Mouse (Mus musculus) liver, embryonic 11.5 days (tissue): ENCODE measurements around the gene Csdc2. TPM values are rescaled to one million over a fixed set of nuclear protein-coding genes. Genes with fewer than 3 reads are reported as not detected.

Experiments used
- ATAC-seq: fragments of 200-750 bp; cut with Nextera tagmentation; replicated peaks from 2 replicates; pipeline ENCODE4 v1.8.0; 2017; ENCODE audit warnings: moderate number of reproducible peaks, mild to moderate bottlenecking, moderate TSS enrichment, moderate library complexity; ENCODE audit not compliant: low FRiP score
- DNase-seq: peaks from one replicate; pipeline ENCODE4 v3.0.0-alpha.2; 2017; ENCODE audit warnings: low spot score
- H3K27ac ChIP-seq: fragments of 300-500 bp; sonication (generic); 2 replicates; pipeline ENCODE4 v1.5.1; 2014; ENCODE audit warnings: mild to moderate bottlenecking, low read depth, low read length, control low read depth
- H3K27me3 ChIP-seq: fragments of 300-500 bp; sonication (generic); replicated peaks from 2 replicates; pipeline ENCODE4 v1.6.1; 2014; ENCODE audit warnings: low read length, mixed read lengths; ENCODE audit not compliant: control insufficient read depth, insufficient read depth
- H3K36me3 ChIP-seq: fragments of 300-500 bp; sonication (generic); 2 replicates; pipeline ENCODE4 v1.6.1; 2014; ENCODE audit warnings: mild to moderate bottlenecking, low read length, moderate library complexity, mixed read lengths; ENCODE audit not compliant: control insufficient read depth, insufficient read depth
- H3K4me1 ChIP-seq: fragments of 300-500 bp; sonication (generic); replicated peaks from 2 replicates; pipeline ENCODE4 v1.6.1; 2014; ENCODE audit warnings: low read length, mixed read lengths; ENCODE audit not compliant: control insufficient read depth, insufficient read depth
- H3K4me2 ChIP-seq: fragments of 300-500 bp; sonication (generic); 2 replicates; pipeline ENCODE4 v1.6.1; 2014; ENCODE audit warnings: mild to moderate bottlenecking, control low read depth, moderate library complexity
- H3K4me3 ChIP-seq: fragments of 300-500 bp; sonication (generic); 2 replicates; pipeline ENCODE4 v1.5.1; 2014; ENCODE audit warnings: low read depth, low read length, control low read depth
- H3K9ac ChIP-seq: fragments of 300-500 bp; sonication (generic); 2 replicates; pipeline ENCODE4 v1.6.1; 2014; ENCODE audit warnings: low read depth, low read length, control low read depth
- H3K9me3 ChIP-seq: fragments of 300-500 bp; sonication (generic); 2 replicates; pipeline ENCODE4 v1.6.1; 2016; ENCODE audit warnings: low read length, inconsistent platforms, mixed read lengths; ENCODE audit not compliant: control insufficient read depth
- WGBS: fragments of 180-500 bp; shearing (Covaris S2); extraction: QIAGEN DNeasy Blood & Tissue Kit; methylation state at CpG from one replicate; pipeline ENCODE4 v1.1.7; 2014; 5-methylcytosine and 5-hydroxymethylcytosine counted together
- polyA plus RNA-seq: library from polyadenylated mRNA; unstranded; fragments of >200 nt; fragmentation: Nextera tagmentation; extraction: Ambion mirVana; gene quantifications from 2 replicates; pipeline ENCODE4 v1.2.1, GENCODE M21; 2014

Csdc2 gene
- polyA plus RNA-seq, 1 experiment from 2014 or later: 3.9 TPM

- Histone ChIP-seq H3K27me3 (no peaks in the 10 kb centered on the region; the same call in 1 of the 2 replicates), H3K36me3 (no peaks in the 10 kb centered on the region), H3K4me3 (no peak overlapping the region), H3K9ac (no peak overlapping the region), H3K4me2 (no peak overlapping the region), H3K9me3 (no peaks in the 10 kb centered on the region), H3K4me1 (peaks cover 10% of the 10 kb centered on the region), H3K27ac (no peak overlapping the region)
- DNase-seq (no peak), ATAC-seq (no peak)
- whole genome bisulfite sequencing: 79% methylated on average over 2 of the region's 2 CpGs
Measured at GRCm38 (mm10) chr15:81985267-81986161, 49.0 kb downstream of the Csdc2 start.

DNA sequence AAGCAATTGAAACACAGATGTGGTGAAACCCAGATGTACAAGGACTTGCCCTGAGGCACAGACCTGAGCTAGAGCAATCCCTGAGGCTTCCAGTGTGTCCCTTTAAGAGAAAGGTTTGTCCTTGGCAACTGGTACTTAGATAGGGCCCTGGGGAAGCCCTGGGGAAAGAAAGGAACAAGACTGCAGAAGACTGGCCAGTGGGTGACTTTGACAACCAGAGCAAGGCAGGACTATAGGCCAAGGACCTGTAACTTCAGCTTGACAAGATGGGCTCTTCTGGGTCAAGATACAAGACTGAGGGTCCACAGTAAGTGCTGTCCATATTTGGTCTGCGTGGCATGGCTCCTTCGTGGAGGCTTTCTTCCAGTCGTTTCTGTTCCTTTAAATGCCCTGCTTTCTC is 51.1 kb downstream of the Csdc2 start, which contains the start of gene Xrcc6:
Xrcc6 (plus strand) TSS at position 190 of the 400 bp plus-strand sequence.
- H3K36me3 ChIP-seq: no peaks in the 10 kb centered on the region
- H3K4me3 ChIP-seq: no peak within 1 kb of the TSS
- H3K27me3 ChIP-seq: no peaks in the 10 kb centered on the region; the same call in 1 of the 2 replicates
- ATAC-seq (no peak), DNase-seq (no peak)
- H3K9me3 ChIP-seq: no peaks in the 10 kb centered on the region
- H3K9ac ChIP-seq: no peak within 1 kb of the TSS
- no peak within 1 kb of the TSS for H3K4me2 ChIP-seq
- no peak within 1 kb of the TSS for H3K27ac ChIP-seq
- 69% methylated on average over 3 of the region's 3 CpGs for WGBS
- H3K4me1 ChIP-seq: peaks cover 18% of the 10 kb centered on the region

DNA sequence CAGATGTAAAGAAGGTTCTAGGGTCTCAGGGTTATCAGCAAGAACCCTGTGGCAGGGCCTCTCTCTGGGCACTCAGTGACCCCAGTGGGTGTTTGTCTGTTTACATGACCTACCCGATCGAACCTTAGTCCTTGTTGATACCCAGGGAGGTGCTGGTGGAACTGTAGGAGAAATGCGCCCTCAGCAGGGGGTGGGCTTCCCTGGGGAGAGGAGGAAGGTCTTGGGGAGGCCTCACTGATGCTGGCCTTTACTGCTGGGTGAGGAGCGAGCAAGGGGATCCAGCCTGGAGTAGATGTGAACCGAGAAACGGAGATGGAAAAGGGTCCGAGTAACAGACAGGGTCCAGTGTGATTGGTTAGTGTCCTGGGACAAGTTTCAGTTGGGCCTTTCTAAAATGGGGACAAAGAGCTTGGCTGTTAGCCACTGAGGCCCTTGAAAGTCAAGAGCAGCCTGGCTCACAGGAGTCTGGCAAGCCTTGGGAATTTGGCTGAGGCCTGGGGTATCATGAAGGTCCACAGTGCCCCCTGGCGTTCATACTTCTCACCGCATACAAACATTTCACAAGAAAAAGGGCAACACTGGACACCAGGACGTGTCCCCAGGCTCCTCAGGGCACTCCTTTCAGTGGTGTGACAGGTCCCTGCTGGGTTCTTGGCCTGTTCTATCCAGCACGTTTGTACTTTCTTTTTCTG is 53.0 kb downstream of the Csdc2 start:
- no peak overlapping the region; the same call in 1 of the 2 replicates for H3K9ac ChIP-seq
- peak overlapping the region; percentile 47; the same call in 1 of the 2 replicates for H3K4me2 ChIP-seq
- H3K36me3 ChIP-seq: peaks cover 4% of the 10 kb centered on the region; the same call in 1 of the 2 replicates
- DNase-seq (peak; percentile 77), ATAC-seq (peak; percentile 29; the same call in 1 of the 2 replicates)
- 46% methylated on average over 11 of the region's 11 CpGs for WGBS
- H3K27ac ChIP-seq: no peak overlapping the region; the same call in 1 of the 2 replicates
- H3K4me3 ChIP-seq: no peak overlapping the region
- H3K27me3 ChIP-seq: no peaks in the 10 kb centered on the region; the same call in 1 of the 2 replicates
- peaks cover 18% of the 10 kb centered on the region for H3K4me1 ChIP-seq
- H3K9me3 ChIP-seq: no peaks in the 10 kb centered on the region

DNA sequence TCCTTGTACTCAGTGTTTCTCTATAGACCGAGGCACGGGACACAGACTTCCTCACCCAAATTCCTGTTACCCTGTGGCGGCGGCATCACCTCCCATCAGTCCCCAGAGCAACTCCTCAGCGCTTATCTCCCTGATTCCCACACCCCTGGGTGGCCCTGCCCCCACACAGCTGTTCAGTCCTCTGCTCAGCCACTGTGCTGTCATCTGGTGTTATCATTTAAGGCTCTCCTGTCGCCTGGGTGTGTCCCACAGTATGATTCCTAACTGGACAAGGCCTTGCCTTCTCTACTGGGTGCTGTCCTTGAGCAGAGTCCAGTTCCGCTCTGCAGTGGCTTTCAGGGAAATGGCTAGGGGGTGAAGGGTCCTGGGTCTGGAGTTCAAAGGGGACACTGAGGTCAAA is 54.0 kb downstream of the Csdc2 start:
- Histone ChIP-seq H3K9ac (0 out of 2 replicates have a peak overlapping the region, but pooled peaks have one; percentile 30), H3K27me3 (no peaks in the 10 kb centered on the region; the same call in 1 of the 2 replicates), H3K4me3 (0 out of 2 replicates have a peak overlapping the region, but pooled peaks have one; percentile 5), H3K4me2 (peak overlapping the region; percentile 47), H3K9me3 (no peaks in the 10 kb centered on the region), H3K27ac (no peak overlapping the region), H3K4me1 (peaks cover 18% of the 10 kb centered on the region), H3K36me3 (peaks cover 4% of the 10 kb centered on the region; the same call in 1 of the 2 replicates)
- WGBS: 35% methylated on average over 7 of the region's 7 CpGs
- DNase-seq: peak; percentile 65
- peak; percentile 96 for ATAC-seq

GRCm38 (mm10) chr15:81993992-81994391 is 57.4 kb downstream of the Csdc2 start:
- no peak overlapping the region for H3K4me2 ChIP-seq
- peaks cover 18% of the 10 kb centered on the region for H3K4me1 ChIP-seq
- DNase-seq (no peak), ATAC-seq (no peak)
- H3K4me3 ChIP-seq: no peak overlapping the region
- no peak overlapping the region for H3K27ac ChIP-seq
- no peaks in the 10 kb centered on the region for H3K9me3 ChIP-seq
- H3K36me3 ChIP-seq: peaks cover 11% of the 10 kb centered on the region
- no peak overlapping the region for H3K9ac ChIP-seq
- no peaks in the 10 kb centered on the region for H3K27me3 ChIP-seq
- 84% methylated on average over 6 of the region's 6 CpGs for WGBS

Other genes with a start within 250 kb of the Csdc2 start
- gene Chadl, start 239.5 kb upstream of the Csdc2 start, polyA plus RNA-seq: 0.87 and 1.5 TPM in 2 replicates
- 23.4 and 24.2 TPM in 2 replicates for gene Zc3h7b, start 191.7 kb upstream of the Csdc2 start, polyA plus RNA-seq
- gene Rangap1, start 191.2 kb upstream of the Csdc2 start, polyA plus RNA-seq: 134 and 139 TPM in 2 replicates
- gene Tef, start 134.3 kb upstream of the Csdc2 start, polyA plus RNA-seq: 12.0 and 12.6 TPM in 2 replicates
- 18.3 and 19.3 TPM in 2 replicates for gene Tob2, start 78.0 kb upstream of the Csdc2 start, polyA plus RNA-seq
- 224 and 237 TPM in 2 replicates for gene Phf5a, start 64.8 kb upstream of the Csdc2 start, polyA plus RNA-seq
- gene Aco2, start 64.5 kb upstream of the Csdc2 start, polyA plus RNA-seq: 177 and 185 TPM in 2 replicates
- 131 and 134 TPM in 2 replicates for gene Polr3h, start 10.5 kb upstream of the Csdc2 start, polyA plus RNA-seq
- gene Pmm1, start 24.2 kb downstream of the Csdc2 start, polyA plus RNA-seq: 34.6 and 40.6 TPM in 2 replicates
- gene 1700029P11Rik, start 43.8 kb downstream of the Csdc2 start, polyA plus RNA-seq: not detected in 2 replicates
- gene Xrcc6, start 51.1 kb downstream of the Csdc2 start, polyA plus RNA-seq: 133 and 151 TPM in 2 replicates
- 27.4 and 30.3 TPM in 2 replicates for gene Desi1, start 97.1 kb downstream of the Csdc2 start, polyA plus RNA-seq
- 393 and 418 TPM in 2 replicates for gene Snu13, start 110.8 kb downstream of the Csdc2 start, polyA plus RNA-seq
- gene 4930407I10Rik, start 122.4 kb downstream of the Csdc2 start, polyA plus RNA-seq: not detected in 2 replicates
- gene Mei1, start 133.2 kb downstream of the Csdc2 start, polyA plus RNA-seq: not detected in 2 replicates
- gene Ccdc134, start 191.2 kb downstream of the Csdc2 start, polyA plus RNA-seq: 17.1 and 17.5 TPM in 2 replicates
- gene Srebf2, start 210.4 kb downstream of the Csdc2 start, polyA plus RNA-seq: 99.7 and 101 TPM in 2 replicates